Mouse (Mus musculus) heart, embryonic 16.5 days (tissue): ENCODE measurements at regions not wholly inside any gene's neighbourhood (a gene's known extent, or its start where the extent isn't known, plus 50 kb on each side); places are given as distances from the start of the nearest gene placed in this dataset.
"Not testable (repeated sequence)": the region's sequence is repeated elsewhere in the genome, so short reads cannot be mapped to it uniquely, and the experiment has no call there.

ENCODE experiments used
- ATAC-seq: fragments of 200-750 bp; cut with Nextera tagmentation; replicated peaks from 2 replicates; pipeline ENCODE4 v1.8.0; 2017; ENCODE audit warnings: moderate number of reproducible peaks; ENCODE audit not compliant: insufficient read depth, low FRiP score; ENCODE audit errors: extremely low read depth
- H3K27ac ChIP-seq: fragments of 300-500 bp; sonication (generic); 2 replicates; pipeline ENCODE4 v1.5.1; 2014; ENCODE audit warnings: mild to moderate bottlenecking, low read length, control low read depth, moderate library complexity
- H3K27me3 ChIP-seq: fragments of 300-500 bp; sonication (generic); 2 replicates; pipeline ENCODE4 v1.6.1; 2014; ENCODE audit warnings: low read length, mixed read lengths; ENCODE audit not compliant: control insufficient read depth, insufficient read depth
- H3K36me3 ChIP-seq: fragments of 300-500 bp; sonication (generic); 2 replicates; pipeline ENCODE4 v1.6.1; 2014; ENCODE audit not compliant: control insufficient read depth, insufficient read depth
- H3K4me1 ChIP-seq: fragments of 300-500 bp; sonication (generic); 2 replicates; pipeline ENCODE4 v1.6.1; 2014; ENCODE audit warnings: low read length, mixed read lengths; ENCODE audit not compliant: control insufficient read depth, insufficient read depth
- H3K4me2 ChIP-seq: fragments of 300-500 bp; sonication (generic); 2 replicates; pipeline ENCODE4 v1.6.1; 2014; ENCODE audit warnings: low read depth, mild to moderate bottlenecking, control low read depth, low read length
- H3K4me3 ChIP-seq: fragments of 300-500 bp; sonication (generic); 2 replicates; pipeline ENCODE4 v1.5.1; 2014; ENCODE audit warnings: mild to moderate bottlenecking, control low read depth, low read length
- H3K9ac ChIP-seq: fragments of 300-500 bp; sonication (generic); 2 replicates; pipeline ENCODE4 v1.6.1; 2014; ENCODE audit warnings: low read length, control low read depth
- H3K9me3 ChIP-seq: fragments of 300-500 bp; sonication (generic); replicated peaks from 2 replicates; pipeline ENCODE4 v1.6.1; 2016; ENCODE audit warnings: low read length; ENCODE audit not compliant: control insufficient read depth
- WGBS: fragments of 180-500 bp; shearing (Covaris S2); extraction: QIAGEN DNeasy Blood & Tissue Kit; methylation state at CpG from one replicate; pipeline ENCODE4 v1.1.7; 2014; 5-methylcytosine and 5-hydroxymethylcytosine counted together

DNA sequence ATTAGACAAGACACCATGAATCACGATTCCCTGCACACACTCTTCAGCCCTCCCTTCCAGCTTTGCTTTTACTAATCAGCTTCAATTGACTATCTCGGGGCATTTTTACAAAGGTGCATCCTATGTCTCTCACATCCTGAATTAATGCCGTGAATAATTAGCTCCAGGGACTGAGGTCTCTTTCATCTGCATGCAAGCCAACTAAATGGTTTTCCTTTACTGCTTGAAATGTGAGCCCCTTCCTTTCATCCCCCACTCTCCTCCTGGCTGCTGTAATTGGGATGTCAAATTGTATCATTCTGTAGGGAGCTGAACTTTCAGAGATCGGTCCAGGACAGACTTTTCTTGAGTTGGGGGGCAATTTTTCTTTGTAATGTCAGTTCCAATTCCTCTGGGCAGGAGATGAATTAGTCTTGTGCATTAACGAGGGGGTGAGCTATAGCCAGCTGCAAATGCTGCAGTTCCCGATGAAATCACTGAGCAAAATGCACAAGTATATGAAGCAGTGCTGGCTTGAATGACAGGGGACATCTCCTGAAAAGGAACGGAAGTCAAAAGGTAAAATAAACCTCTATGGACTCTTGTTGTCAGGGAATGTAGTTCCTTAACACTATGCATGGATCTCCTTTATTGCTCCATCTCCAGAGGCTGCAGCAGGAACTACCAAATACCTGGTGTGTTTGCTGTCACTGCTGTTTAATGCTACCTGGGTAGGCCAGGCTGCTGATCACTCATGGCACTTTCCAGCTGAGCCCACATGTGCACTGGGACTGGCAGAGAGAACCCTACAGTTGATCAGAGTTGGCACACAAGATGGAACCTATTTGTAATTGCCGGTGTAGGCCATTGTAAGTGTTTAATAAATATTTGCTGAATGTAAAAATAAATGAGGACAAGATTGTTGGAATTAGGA is 1420.2 kb upstream of the Gm7489 start:
- Histone ChIP-seq H3K4me3 (no peak overlapping the region), H3K9ac (no peak overlapping the region), H3K36me3 (no peaks in the 10 kb centered on the region), H3K27me3 (no peaks in the 10 kb centered on the region), H3K4me1 (no peaks in the 10 kb centered on the region), H3K4me2 (no peak overlapping the region), H3K27ac (no peak overlapping the region), H3K9me3 (no peaks in the 10 kb centered on the region)
- WGBS = 46% methylated on average over 8 of the region's 8 CpGs
- no peak for ATAC-seq

- not testable (repeated sequence) for H3K27me3 ChIP-seq, H3K4me3 ChIP-seq, ATAC-seq, H3K4me1 ChIP-seq, H3K27ac ChIP-seq, H3K36me3 ChIP-seq, H3K9ac ChIP-seq, H3K9me3 ChIP-seq, H3K4me2 ChIP-seq
- WGBS = 88% methylated on average over 17 of the region's 20 CpGs
Observed at GRCm38 (mm10) chr15:52478124-52478523, 1406.6 kb upstream of the Gm7489 start.

GRCm38 (mm10) chr15:52480834-52481233 is 1403.9 kb upstream of the Gm7489 start:
- no peak for ATAC-seq
- Histone ChIP-seq H3K9me3 (no peaks in the 10 kb centered on the region), H3K4me3 (no peak overlapping the region), H3K4me1 (no peaks in the 10 kb centered on the region), H3K36me3 (no peaks in the 10 kb centered on the region), H3K27ac (no peak overlapping the region), H3K4me2 (no peak overlapping the region), H3K27me3 (no peaks in the 10 kb centered on the region), H3K9ac (no peak overlapping the region)
- WGBS = 43% methylated on average over 3 of the region's 3 CpGs

GRCm38 (mm10) chr15:52483598-52484165 is 1401.0 kb upstream of the Gm7489 start:
- no peaks in the 10 kb centered on the region for H3K27me3 ChIP-seq
- WGBS = 70% methylated on average over 5 of the region's 5 CpGs
- H3K9me3 ChIP-seq = no peaks in the 10 kb centered on the region
- H3K9ac ChIP-seq = no peak overlapping the region
- no peaks in the 10 kb centered on the region for H3K36me3 ChIP-seq
- no peak overlapping the region for H3K4me2 ChIP-seq
- no peaks in the 10 kb centered on the region for H3K4me1 ChIP-seq
- ATAC-seq = no peak
- H3K27ac ChIP-seq = no peak overlapping the region
- H3K4me3 ChIP-seq = no peak overlapping the region

DNA sequence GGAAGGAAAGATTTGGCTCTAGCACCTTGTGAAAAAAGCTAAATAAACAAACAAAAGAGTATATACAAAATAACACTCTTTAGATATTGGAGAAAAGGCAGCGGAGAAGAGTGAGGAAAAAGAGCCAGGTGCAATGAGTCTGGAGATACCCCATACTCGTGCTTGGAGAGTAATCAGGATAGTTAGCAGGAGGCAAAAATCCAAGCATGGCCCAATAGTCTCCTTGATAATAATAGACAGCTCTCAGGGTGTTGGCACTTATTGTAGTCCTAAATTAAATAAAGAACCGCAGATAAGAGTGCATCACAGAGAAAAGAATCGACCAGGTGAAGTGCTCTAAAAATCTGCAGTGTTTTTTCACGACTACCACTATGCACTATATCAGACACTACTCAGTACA is 1400.4 kb upstream of the Gm7489 start:
- ATAC-seq = no peak
- Histone ChIP-seq H3K36me3 (no peaks in the 10 kb centered on the region), H3K4me2 (no peak overlapping the region), H3K9ac (no peak overlapping the region), H3K4me1 (no peaks in the 10 kb centered on the region), H3K4me3 (no peak overlapping the region), H3K27ac (no peak overlapping the region), H3K9me3 (no peaks in the 10 kb centered on the region), H3K27me3 (no peaks in the 10 kb centered on the region)
- 65% methylated on average over 5 of the region's 5 CpGs for WGBS

- H3K4me1 ChIP-seq = no peaks in the 10 kb centered on the region
- H3K27me3 ChIP-seq = no peaks in the 10 kb centered on the region
- H3K4me2 ChIP-seq = no peak overlapping the region
- no peak for ATAC-seq
- H3K36me3 ChIP-seq = no peaks in the 10 kb centered on the region
- WGBS = 28% methylated on average over 9 of the region's 9 CpGs
- no peak overlapping the region for H3K4me3 ChIP-seq
- no peak overlapping the region for H3K9ac ChIP-seq
- H3K27ac ChIP-seq = no peak overlapping the region
- H3K9me3 ChIP-seq = no peaks in the 10 kb centered on the region
Observed at GRCm38 (mm10) chr15:52505278-52505831, 1379.4 kb upstream of the Gm7489 start.

GRCm38 (mm10) chr15:52506930-52507329 is 1377.8 kb upstream of the Gm7489 start:
- H3K27me3 ChIP-seq = no peaks in the 10 kb centered on the region
- ATAC-seq = no peak
- WGBS = 3% methylated on average over 7 of the region's 7 CpGs
- H3K27ac ChIP-seq = no peak overlapping the region
- no peak overlapping the region for H3K9ac ChIP-seq
- H3K4me2 ChIP-seq = no peak overlapping the region
- no peaks in the 10 kb centered on the region for H3K36me3 ChIP-seq
- H3K4me3 ChIP-seq = no peak overlapping the region
- H3K9me3 ChIP-seq = no peaks in the 10 kb centered on the region
- no peaks in the 10 kb centered on the region for H3K4me1 ChIP-seq

GRCm38 (mm10) chr15:52508609-52509008 is 1376.1 kb upstream of the Gm7489 start:
- no peaks in the 10 kb centered on the region for H3K4me1 ChIP-seq
- H3K4me2 ChIP-seq = no peak overlapping the region
- H3K27ac ChIP-seq = no peak overlapping the region
- no peak overlapping the region for H3K4me3 ChIP-seq
- H3K36me3 ChIP-seq = no peaks in the 10 kb centered on the region
- no peaks in the 10 kb centered on the region for H3K27me3 ChIP-seq
- H3K9me3 ChIP-seq = no peaks in the 10 kb centered on the region
- no peak for ATAC-seq
- WGBS = 65% methylated on average over 2 of the region's 2 CpGs
- H3K9ac ChIP-seq = no peak overlapping the region

DNA sequence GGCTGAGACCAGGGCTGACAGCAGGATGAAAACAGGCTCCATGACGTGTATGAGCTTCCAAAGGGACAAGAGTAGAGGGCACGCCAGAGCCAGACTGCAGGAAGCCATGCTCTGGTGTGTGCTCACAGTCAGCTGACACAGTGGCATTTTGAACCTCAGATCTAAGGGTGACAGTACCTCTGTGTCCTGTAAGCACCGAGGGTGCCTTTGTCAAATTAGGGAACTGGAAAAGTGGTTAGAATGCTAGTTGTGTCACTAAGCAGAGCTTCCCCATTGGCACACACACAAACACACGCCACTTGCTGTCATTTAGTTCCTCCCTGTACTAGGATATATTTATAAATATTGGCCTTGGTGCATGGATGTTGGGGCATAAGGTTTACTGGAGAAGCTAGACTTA is 1374.6 kb upstream of the Gm7489 start:
- no peak overlapping the region for H3K9ac ChIP-seq
- H3K27me3 ChIP-seq = no peaks in the 10 kb centered on the region
- WGBS = 51% methylated on average over 4 of the region's 4 CpGs
- no peaks in the 10 kb centered on the region for H3K9me3 ChIP-seq
- no peak overlapping the region for H3K4me3 ChIP-seq
- H3K4me2 ChIP-seq = no peak overlapping the region
- no peaks in the 10 kb centered on the region for H3K4me1 ChIP-seq
- no peaks in the 10 kb centered on the region for H3K36me3 ChIP-seq
- H3K27ac ChIP-seq = no peak overlapping the region
- no peak for ATAC-seq
